ENCODE assay signal across 8 mouse cellular contexts in the genomic region with DNA sequence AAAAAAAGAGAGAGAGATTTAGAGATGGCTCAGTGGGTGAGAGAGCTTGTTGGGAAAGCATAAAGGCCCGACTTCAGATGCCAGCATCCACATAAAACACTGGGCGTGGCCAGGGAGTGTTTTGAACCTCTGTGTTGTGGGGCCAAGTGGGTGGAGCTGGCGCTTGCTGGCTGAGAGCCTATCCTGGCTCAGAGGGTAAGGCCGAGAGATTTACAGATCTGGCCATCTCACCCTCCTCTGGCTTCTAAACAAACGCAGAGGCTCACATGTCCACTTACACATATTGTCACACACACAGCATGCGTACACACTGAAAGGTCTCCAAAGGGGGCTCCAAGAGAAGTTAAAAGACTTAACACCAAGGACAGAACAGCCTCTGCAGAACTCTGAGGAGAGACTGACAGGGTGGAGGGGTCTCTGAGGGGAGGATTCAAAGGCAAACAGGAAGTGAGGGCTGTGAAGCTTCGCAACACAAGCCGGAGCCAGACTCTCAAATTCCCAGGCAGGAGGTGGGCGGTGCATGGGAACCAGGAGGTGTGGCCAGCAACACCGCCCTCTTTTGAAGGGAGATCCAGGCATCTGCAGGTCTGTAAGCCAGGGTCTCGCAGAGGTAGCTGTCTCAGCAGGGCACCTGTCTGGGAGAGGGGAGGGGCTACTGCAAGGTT.
A peak's percentile ranks its signal among the peaks of the same experiment; 100 is the strongest.
DNase-seq lines count a peak whose midpoint lies in the region; ATAC-seq and TF ChIP-seq lines count a peak whose summit lies in the region.

No protein-coding gene starts in this region.

- 6% methylated on average over 11 of the region's 11 CpGs for WGBS in liver, embryonic 12.5 days (ENCODE audit: insufficient replicate concordance)
- 5% methylated on average over 11 of the region's 11 CpGs for WGBS in small intestine, adult 2 months

- TF ChIP-seq CTCF in small intestine, adult 2 months (IDR thresholded peaks at IDR 0.05; ENCODE audit: extremely low read depth, insufficient read length, insufficient replicate concordance, low read depth, low read length), result no peak

- 0 out of 2 replicates have a peak, but pooled peaks have one; percentile 15 for ATAC-seq in liver, embryonic 12.5 days
- ATAC-seq in megakaryocyte, adult 5-6 weeks (ENCODE audit: poor library complexity, severe bottlenecking), result no peak

- no peak overlapping the region for H3K27ac ChIP-seq in liver, embryonic 12.5 days
- H3K27ac ChIP-seq in small intestine, adult 2 months (ENCODE audit: insufficient read depth, low read depth, low read length), result peak overlapping the region; percentile 38; the same call in 1 of the 2 replicates

- peak; percentile 6 for DNase-seq in ovary, adult 18-20 months (ENCODE audit: low spot score)
- DNase-seq in ovary, postnatal 14 days (ENCODE audit: low spot score), result no peak
- peak; percentile 61 for DNase-seq in forelimb bud, embryonic 11.5 days (ENCODE audit: low read depth, low spot score)
- DNase-seq in frontal cortex, postnatal 14 days (ENCODE audit: low spot score in 2 of 2), result no peak
- no peak for DNase-seq in gastrocnemius, postnatal 25 days

- H3K36me3 ChIP-seq in liver, embryonic 12.5 days, result no peaks in the 10 kb centered on the region
- no peaks in the 10 kb centered on the region for H3K36me3 ChIP-seq in small intestine, adult 2 months (ENCODE audit: control insufficient read depth, insufficient read depth, low read length)

- peak overlapping the region; percentile 24 for H3K4me2 ChIP-seq in liver, embryonic 12.5 days

- H3K4me1 ChIP-seq in liver, embryonic 12.5 days, result no peaks in the 10 kb centered on the region
- H3K4me1 ChIP-seq in small intestine, adult 2 months (ENCODE audit: control insufficient read depth, insufficient read depth, insufficient read length, low read length), result peaks cover 10% of the 10 kb centered on the region; the same call in 1 of the 2 replicates

- H3K27me3 ChIP-seq in liver, embryonic 12.5 days (replicated peaks), result no peaks in the 10 kb centered on the region
- no peaks in the 10 kb centered on the region for H3K27me3 ChIP-seq in small intestine, adult 2 months (ENCODE audit: control insufficient read depth, insufficient read depth, low read length)

- no peak overlapping the region for H3K4me3 ChIP-seq in liver, embryonic 12.5 days
- H3K4me3 ChIP-seq in small intestine, adult 2 months (ENCODE audit: low read depth, low read length), result 0 out of 2 replicates have a peak overlapping the region, but pooled peaks have one; percentile 1

- H3K9ac ChIP-seq in liver, embryonic 12.5 days, result no peak overlapping the region

- no peak for TF ChIP-seq POLR2A in small intestine, adult 2 months (IDR thresholded peaks at IDR 0.05; ENCODE audit: low read depth, low read length)

- 0 out of 2 replicates have a peak, but pooled peaks cover 3% of the 10 kb centered on the region for H3K9me3 ChIP-seq in liver, embryonic 12.5 days (replicated peaks)

Comparison
In these comparisons a context has a peak if more than half of its experiments do, and no peak if none do; other contexts are left out.
1. DNase-seq: peak in ovary, adult 18-20 months (single experiment) and forelimb bud, embryonic 11.5 days (single experiment); none in ovary, postnatal 14 days (single experiment), frontal cortex, postnatal 14 days (0 of 2) and gastrocnemius, postnatal 25 days (single experiment).